Mouse (Mus musculus) G1E (cell line): ENCODE results near the gene Sptlc3.

Experiments
- CTCF ChIP-seq: IDR thresholded peaks from 2 replicates; pipeline ENCODE4 v1.5.1; 2012; ENCODE audit warnings: low read depth, low read length, inconsistent platforms, mixed read lengths
- GATA1 ChIP-seq: IDR thresholded peaks from 2 replicates; pipeline ENCODE4 v1.6.1; 2012; ENCODE audit warnings: borderline replicate concordance, low read length, inconsistent platforms, mixed read lengths
- POLR2AphosphoS5 ChIP-seq: IDR thresholded peaks from 2 replicates; pipeline ENCODE4 v1.6.1; 2012; ENCODE audit warnings: low read depth, low read length, inconsistent platforms; ENCODE audit not compliant: insufficient replicate concordance
- TAL1 ChIP-seq: conservative IDR thresholded peaks from 2 replicates; pipeline ENCODE4 v1.6.1; 2012; ENCODE audit warnings: low read depth, low read length, inconsistent platforms, mixed read lengths

DNA sequence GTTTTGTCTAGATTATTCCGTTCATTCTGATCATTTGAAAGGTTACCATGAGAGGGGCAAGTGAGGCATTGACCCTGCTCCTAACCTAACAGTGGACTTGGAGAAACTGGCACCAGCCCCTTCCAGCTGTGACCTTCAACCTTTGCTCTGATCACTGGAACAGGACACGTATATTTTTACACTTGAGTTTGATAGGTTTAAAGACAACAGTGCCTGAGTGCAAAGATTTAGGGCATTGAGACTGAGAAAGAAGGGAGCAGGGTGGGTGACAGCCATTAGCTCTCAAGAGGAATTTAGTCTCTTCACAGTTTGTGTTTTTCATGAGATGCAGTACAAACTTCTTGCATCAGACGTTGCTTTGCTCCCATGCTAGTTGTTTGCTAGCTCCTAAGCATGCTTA lies 114.5 kb downstream of the Sptlc3 start:
- no peak for TF ChIP-seq CTCF
- no peak for TF ChIP-seq GATA1
- TF ChIP-seq TAL1, result no peak
- TF ChIP-seq POLR2AphosphoS5, result no peak
